Mouse (Mus musculus) liver, embryonic 16.5 days (tissue): ENCODE data around the gene Zdhhc9. TPM values are rescaled to one million over a fixed set of nuclear protein-coding genes. Genes with fewer than 3 reads are reported as not detected.
A peak's percentile ranks its signal among the peaks of the same experiment; 100 is the strongest.

Source experiments
- ATAC-seq: fragments of 200-750 bp; cut with Nextera tagmentation; 2 replicates; pipeline ENCODE4 v1.8.0; 2017; ENCODE audit warnings: low read depth, mild to moderate bottlenecking, moderate number of reproducible peaks, moderate library complexity
- H3K27ac ChIP-seq: fragments of 300-500 bp; sonication (generic); 2 replicates; pipeline ENCODE4 v1.5.1; 2014; ENCODE audit warnings: mild to moderate bottlenecking, low read length
- H3K27me3 ChIP-seq: fragments of 300-500 bp; sonication (generic); 2 replicates; pipeline ENCODE4 v1.6.1; 2014; ENCODE audit warnings: low read depth, low read length, mixed read lengths; ENCODE audit not compliant: control insufficient read depth, insufficient read depth
- H3K36me3 ChIP-seq: fragments of 300-500 bp; sonication (generic); 2 replicates; pipeline ENCODE4 v1.6.1; 2014; ENCODE audit warnings: mild to moderate bottlenecking; ENCODE audit not compliant: control insufficient read depth, insufficient read depth
- H3K4me1 ChIP-seq: fragments of 300-500 bp; sonication (generic); 2 replicates; pipeline ENCODE4 v1.6.1; 2014; ENCODE audit warnings: low read depth, low read length, mixed read lengths; ENCODE audit not compliant: control insufficient read depth
- H3K4me2 ChIP-seq: fragments of 300-500 bp; sonication (generic); 2 replicates; pipeline ENCODE4 v1.6.1; 2014; ENCODE audit warnings: low read depth, low read length, mixed read lengths
- H3K4me3 ChIP-seq: fragments of 300-500 bp; sonication (generic); 2 replicates; pipeline ENCODE4 v1.5.1; 2014; ENCODE audit warnings: low read depth, mild to moderate bottlenecking, low read length
- H3K9ac ChIP-seq: fragments of 300-500 bp; sonication (generic); 2 replicates; pipeline ENCODE4 v1.6.1; 2014; ENCODE audit warnings: low read depth, low read length
- H3K9me3 ChIP-seq: fragments of 300-500 bp; sonication (generic); replicated peaks from 2 replicates; pipeline ENCODE4 v1.6.1; 2016; ENCODE audit warnings: low read length; ENCODE audit not compliant: control insufficient read depth
- WGBS: fragments of 180-500 bp; shearing (Covaris S2); extraction: QIAGEN DNeasy Blood & Tissue Kit; methylation state at CpG from one replicate; pipeline ENCODE4 v1.1.7; 2014; ENCODE audit not compliant: insufficient replicate concordance; 5-methylcytosine and 5-hydroxymethylcytosine counted together
- polyA plus RNA-seq: library from polyadenylated mRNA; unstranded; fragments of >200 nt; fragmentation: Nextera tagmentation; extraction: Ambion mirVana; gene quantifications from 2 replicates; pipeline ENCODE4 v1.2.1, GENCODE M21; 2015

Zdhhc9 gene
- polyA plus RNA-seq, 1 experiment from 2014 or later = 3.1 TPM

DNA sequence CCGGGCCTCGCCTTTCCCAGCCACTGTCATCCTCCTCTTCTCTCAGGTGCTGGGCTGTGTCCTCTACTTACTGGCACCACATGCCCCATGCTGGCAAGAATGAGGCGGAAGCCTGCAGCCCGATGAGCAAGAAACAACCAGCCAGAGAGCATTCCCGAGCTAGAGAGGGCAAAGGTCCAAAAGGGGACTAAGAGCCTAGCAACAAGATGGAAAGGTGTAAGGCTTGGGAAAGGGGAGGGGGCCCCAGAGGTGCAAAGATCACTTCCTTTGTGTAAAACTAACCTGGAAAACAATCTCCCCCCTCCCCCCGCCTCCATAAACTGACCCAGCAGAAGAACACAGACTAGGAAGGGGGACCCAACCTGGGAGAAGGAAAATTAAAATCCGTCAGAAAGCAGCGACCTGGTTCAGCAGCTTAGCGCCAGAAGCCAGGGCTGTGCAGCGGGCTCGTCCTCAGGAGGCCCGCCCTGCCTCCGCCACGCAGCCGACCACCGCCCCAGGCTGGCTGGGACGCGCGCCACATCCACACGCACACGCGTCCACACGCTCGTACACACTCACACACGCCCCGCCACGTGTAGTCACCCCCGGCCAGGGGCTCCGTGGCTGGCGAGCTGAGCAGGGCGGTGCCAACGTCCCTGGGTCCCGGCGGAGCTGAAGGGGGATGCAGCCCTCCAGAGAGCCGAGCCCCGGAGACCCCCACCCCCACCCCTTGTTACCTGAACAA lies 754 bp downstream of the Zdhhc9 start:
- no peaks in the 10 kb centered on the region; the same call in 1 of the 2 replicates for H3K4me1 ChIP-seq
- peak; percentile 62 for ATAC-seq
- 12% methylated on average over 26 of the region's 36 CpGs for WGBS
- H3K9ac ChIP-seq = peak overlapping the region; percentile 72
- H3K4me2 ChIP-seq = peak overlapping the region; percentile 58
- peak overlapping the region; percentile 73 for H3K4me3 ChIP-seq
- H3K9me3 ChIP-seq = no peaks in the 10 kb centered on the region
- H3K36me3 ChIP-seq = no peaks in the 10 kb centered on the region
- H3K27me3 ChIP-seq = no peaks in the 10 kb centered on the region
- peak overlapping the region; percentile 74 for H3K27ac ChIP-seq

DNA sequence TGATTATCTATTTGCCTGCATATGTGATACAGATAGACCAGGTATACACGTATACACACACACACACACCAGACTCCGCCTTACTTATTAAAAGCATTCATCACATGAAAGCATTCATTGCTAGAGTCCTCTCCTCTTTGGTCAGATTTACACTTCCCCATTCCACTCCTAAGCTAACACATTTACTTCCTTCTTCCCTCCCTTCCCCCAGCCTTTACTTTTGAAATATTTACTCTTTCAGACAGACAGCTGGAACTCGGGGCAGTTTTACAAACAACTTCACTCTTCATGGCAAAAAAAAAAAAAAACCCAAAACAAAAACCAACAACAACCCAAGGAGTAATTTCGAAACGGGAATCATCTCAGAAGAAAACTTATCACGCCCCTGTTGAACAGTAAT lies 4.2 kb downstream of the Zdhhc9 start:
- Histone ChIP-seq H3K9me3 (no peaks in the 10 kb centered on the region), H3K4me3 (no peak overlapping the region), H3K4me1 (no peaks in the 10 kb centered on the region; the same call in 1 of the 2 replicates), H3K9ac (no peak overlapping the region), H3K4me2 (0 out of 2 replicates have a peak overlapping the region, but pooled peaks have one; percentile 0), H3K36me3 (no peaks in the 10 kb centered on the region), H3K27me3 (no peaks in the 10 kb centered on the region), H3K27ac (no peak overlapping the region)
- no peak for ATAC-seq
- 46% methylated on average over 6 of the region's 6 CpGs for WGBS

DNA sequence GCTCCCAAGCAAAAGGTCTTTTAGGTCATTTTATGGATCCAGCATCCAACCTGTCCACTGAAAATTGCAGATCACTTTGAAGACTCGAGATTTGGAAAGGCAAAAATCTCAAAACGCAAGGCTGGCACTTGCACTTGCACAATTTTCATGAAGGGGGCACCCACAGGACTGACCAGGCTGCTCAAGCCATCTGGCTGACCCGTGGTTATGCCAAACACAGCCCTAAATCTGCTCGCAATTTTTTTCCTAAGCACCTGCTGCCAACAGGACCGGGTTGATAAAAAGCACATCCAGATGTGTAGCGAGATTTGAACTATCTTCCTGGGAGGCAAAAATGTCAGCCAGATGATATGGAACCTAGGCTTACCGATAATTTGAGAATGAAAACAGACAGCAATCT lies 4.9 kb downstream of the Zdhhc9 start:
- Histone ChIP-seq H3K4me1 (no peaks in the 10 kb centered on the region; the same call in 1 of the 2 replicates), H3K4me3 (no peak overlapping the region), H3K4me2 (no peak overlapping the region), H3K27ac (peak overlapping the region; percentile 10), H3K36me3 (no peaks in the 10 kb centered on the region), H3K9me3 (no peaks in the 10 kb centered on the region), H3K9ac (no peak overlapping the region), H3K27me3 (no peaks in the 10 kb centered on the region)
- WGBS = 50% methylated on average over 7 of the region's 7 CpGs
- no peak for ATAC-seq

DNA sequence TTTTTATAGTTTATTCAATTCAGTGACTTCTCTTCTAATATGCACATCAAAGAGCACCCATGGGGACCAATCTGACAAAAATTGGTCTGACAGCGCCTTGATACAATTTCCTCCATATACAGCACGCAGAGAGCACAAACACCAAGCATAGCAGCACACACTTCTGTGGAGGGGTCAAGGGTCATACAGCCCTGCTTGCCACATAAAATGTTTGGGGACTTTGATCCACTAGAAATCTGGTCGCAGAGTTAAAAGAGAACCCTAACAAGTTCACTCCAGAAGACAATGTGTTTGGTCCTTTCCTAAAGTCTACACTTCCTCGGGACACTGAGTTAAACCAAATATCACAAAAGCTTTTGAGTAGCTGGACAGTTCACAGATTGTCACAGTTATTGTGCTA lies 5.7 kb downstream of the Zdhhc9 start:
- peak; percentile 63; the same call in 1 of the 2 replicates for ATAC-seq
- H3K9me3 ChIP-seq = no peaks in the 10 kb centered on the region
- H3K4me2 ChIP-seq = no peak overlapping the region
- no peaks in the 10 kb centered on the region; the same call in 1 of the 2 replicates for H3K4me1 ChIP-seq
- H3K36me3 ChIP-seq = no peaks in the 10 kb centered on the region
- H3K27me3 ChIP-seq = no peaks in the 10 kb centered on the region
- peak overlapping the region; percentile 19; the same call in 1 of the 2 replicates for H3K27ac ChIP-seq
- no peak overlapping the region for H3K9ac ChIP-seq
- no peak overlapping the region for H3K4me3 ChIP-seq
- 61% methylated on average over 4 of the region's 4 CpGs for WGBS

DNA sequence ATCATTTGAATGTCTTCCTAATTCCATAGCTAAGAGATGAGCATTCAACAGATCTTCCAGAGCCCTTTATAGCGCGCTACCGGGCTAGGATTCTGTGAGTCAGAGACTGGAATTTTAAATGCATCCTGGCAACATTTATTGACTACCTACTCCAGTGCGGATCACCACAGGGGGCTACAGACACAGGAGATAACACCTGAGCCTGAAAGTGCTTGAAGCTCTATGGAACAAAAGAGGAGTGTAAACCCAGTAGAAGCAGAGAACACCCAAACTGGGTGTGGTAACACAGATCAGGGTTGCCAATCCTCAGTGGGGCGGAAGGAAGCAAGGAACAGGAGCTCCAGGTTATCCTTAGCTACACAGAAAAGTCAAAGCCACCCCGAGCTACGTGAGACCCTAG lies 6.2 kb downstream of the Zdhhc9 start:
- no peak overlapping the region for H3K4me2 ChIP-seq
- no peaks in the 10 kb centered on the region for H3K27me3 ChIP-seq
- H3K9ac ChIP-seq = no peak overlapping the region
- ATAC-seq = no peak
- no peak overlapping the region for H3K27ac ChIP-seq
- WGBS = 83% methylated on average over 7 of the region's 7 CpGs
- H3K9me3 ChIP-seq = no peaks in the 10 kb centered on the region
- no peak overlapping the region for H3K4me3 ChIP-seq
- H3K4me1 ChIP-seq = no peaks in the 10 kb centered on the region; the same call in 1 of the 2 replicates
- H3K36me3 ChIP-seq = no peaks in the 10 kb centered on the region

DNA sequence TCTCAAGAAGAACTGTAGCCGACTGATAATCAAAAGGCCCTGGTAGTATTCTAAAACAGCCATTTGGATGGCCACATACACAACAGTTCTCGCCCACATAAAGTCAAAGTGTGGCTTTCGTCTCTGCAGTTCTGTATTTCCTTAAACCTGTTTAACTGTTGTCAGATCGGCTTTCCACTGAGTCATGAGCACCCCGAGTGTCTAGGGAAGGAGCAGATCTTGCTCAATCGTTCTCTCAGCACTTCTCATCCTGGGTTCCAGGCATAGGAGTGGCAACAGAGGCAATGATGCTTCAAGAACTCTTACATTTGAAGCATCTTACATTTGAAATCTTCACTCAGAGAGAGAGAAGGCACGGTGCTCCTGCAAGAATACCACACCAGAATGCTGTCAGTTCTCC lies 6.7 kb downstream of the Zdhhc9 start:
- Histone ChIP-seq H3K36me3 (no peaks in the 10 kb centered on the region), H3K27me3 (no peaks in the 10 kb centered on the region), H3K4me2 (no peak overlapping the region), H3K9ac (no peak overlapping the region), H3K4me3 (no peak overlapping the region), H3K27ac (no peak overlapping the region), H3K4me1 (no peaks in the 10 kb centered on the region; the same call in 1 of the 2 replicates), H3K9me3 (no peaks in the 10 kb centered on the region)
- ATAC-seq = no peak
- 66% methylated on average over 7 of the region's 7 CpGs for WGBS

DNA sequence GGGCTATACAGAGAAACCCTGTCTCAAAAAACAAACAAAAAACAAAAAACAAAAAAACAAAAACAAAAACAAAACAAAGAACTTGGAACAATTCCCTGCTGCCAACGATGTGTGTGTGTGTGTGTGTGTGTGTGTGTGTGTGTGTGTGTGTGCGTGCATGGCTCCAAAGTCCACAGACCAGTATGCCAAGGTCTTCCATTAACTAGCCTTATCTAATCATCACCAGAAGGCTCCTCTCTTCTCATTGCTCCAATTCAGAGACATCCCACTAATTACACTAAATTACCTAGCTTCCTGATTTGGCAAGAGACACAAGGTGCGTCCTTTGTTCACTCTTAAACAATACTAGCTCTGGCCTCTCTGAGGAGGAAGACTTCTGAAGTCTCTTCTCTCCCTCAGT lies 8.0 kb downstream of the Zdhhc9 start:
- no peaks in the 10 kb centered on the region for H3K27me3 ChIP-seq

DNA sequence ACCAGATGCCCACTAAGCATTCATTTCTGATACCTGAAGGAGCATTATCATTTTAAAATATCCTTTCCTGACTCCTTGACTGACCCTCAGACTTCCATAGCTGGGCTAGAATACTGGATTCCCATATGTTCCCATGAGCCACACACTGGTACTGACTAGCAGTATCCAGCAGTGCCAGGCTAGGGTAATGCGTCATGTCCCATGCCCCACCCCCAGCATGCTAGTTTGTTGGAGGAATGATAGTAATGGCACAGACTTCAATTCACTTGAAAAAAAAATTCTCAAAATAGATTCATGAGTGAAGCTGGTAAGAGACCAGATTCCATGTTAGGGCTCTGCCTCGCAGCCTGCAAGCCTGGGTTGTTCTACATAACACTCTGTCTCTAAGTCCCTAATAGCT lies 9.7 kb downstream of the Zdhhc9 start:
- no peaks in the 10 kb centered on the region for H3K4me1 ChIP-seq
- H3K27ac ChIP-seq = no peak overlapping the region
- no peaks in the 10 kb centered on the region for H3K9me3 ChIP-seq
- no peaks in the 10 kb centered on the region for H3K36me3 ChIP-seq
- no peak for ATAC-seq
- WGBS = 75% methylated on average over 2 of the region's 2 CpGs
- no peak overlapping the region for H3K9ac ChIP-seq
- H3K4me2 ChIP-seq = no peak overlapping the region
- no peak overlapping the region for H3K4me3 ChIP-seq
- no peaks in the 10 kb centered on the region for H3K27me3 ChIP-seq

More for the DNA sequence above, 8.0 kb downstream of the Zdhhc9 start:
- H3K4me1 ChIP-seq = no peaks in the 10 kb centered on the region; the same call in 1 of the 2 replicates
- H3K4me2 ChIP-seq = no peak overlapping the region
- WGBS = 80% methylated on average over 3 of the region's 3 CpGs
- no peak overlapping the region for H3K9ac ChIP-seq
- H3K4me3 ChIP-seq = no peak overlapping the region
- no peak overlapping the region for H3K27ac ChIP-seq
- no peaks in the 10 kb centered on the region for H3K9me3 ChIP-seq
- H3K36me3 ChIP-seq = no peaks in the 10 kb centered on the region
- ATAC-seq = no peak

DNA sequence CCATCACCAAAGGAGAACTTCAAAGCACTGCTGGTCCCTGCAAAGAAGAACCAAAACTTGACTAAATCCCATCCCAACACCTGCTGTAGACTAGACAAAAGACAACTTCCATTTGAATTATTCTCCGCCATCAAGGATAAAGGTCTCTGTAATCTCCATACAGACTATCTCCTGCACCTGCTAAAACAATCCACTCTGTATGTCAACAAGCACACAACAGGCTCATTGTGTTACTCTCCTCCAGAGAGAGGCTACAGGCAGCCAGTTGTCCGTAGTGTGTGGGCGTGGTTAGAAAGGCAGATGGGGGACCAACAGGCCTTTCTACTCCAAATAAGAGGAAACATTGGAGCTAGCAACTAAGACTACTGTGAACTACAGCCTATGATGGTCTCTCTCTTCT lies 10.8 kb downstream of the Zdhhc9 start:
- Histone ChIP-seq H3K4me2 (no peak overlapping the region), H3K4me3 (no peak overlapping the region), H3K27me3 (no peaks in the 10 kb centered on the region), H3K36me3 (no peaks in the 10 kb centered on the region), H3K27ac (no peak overlapping the region), H3K4me1 (no peaks in the 10 kb centered on the region), H3K9ac (no peak overlapping the region), H3K9me3 (no peaks in the 10 kb centered on the region)
- 62% methylated on average over 3 of the region's 3 CpGs for WGBS
- no peak for ATAC-seq
